9 mouse cellular contexts compared by ENCODE assay signal in genomic region chr5:118737548-118737947, GRCm38 (mm10).
DNase-seq lines count a peak whose midpoint lies in the region; ATAC-seq and TF ChIP-seq lines count a peak whose summit lies in the region.
"Had no signal": no experiment of that assay in that cellular context is flagged by ENCODE, and none has a peak within 500 bp of the region (broad histone marks: within the 10 kb centered on the region; RNA-seq: fewer than 3 reads in every experiment).

No protein-coding gene starts in this region.

- H3ac ChIP-seq in C2C12 (ENCODE audit: control insufficient read depth, insufficient read length, low read depth), result no peak overlapping the region

- H3K4me1 ChIP-seq in heart, embryonic 10.5 days, result no peaks in the 10 kb centered on the region
- H3K4me1 ChIP-seq: embryonic facial prominence, embryonic 15.5 days had no signal

- H3K27ac ChIP-seq in heart, embryonic 10.5 days, result no peak overlapping the region
- H3K27ac ChIP-seq: embryonic facial prominence, embryonic 15.5 days had no signal

- ATAC-seq in erythroblast, adult 5-6 weeks (replicated peaks; ENCODE audit: low FRiP score, poor library complexity, severe bottlenecking), result peak; percentile 69

- no peaks in the 10 kb centered on the region for H3K79me3 ChIP-seq in C2C12 (ENCODE audit: low read depth)

- H3K36me3 ChIP-seq in heart, embryonic 10.5 days, result peaks cover 78% of the 10 kb centered on the region
- H3K36me3 ChIP-seq in C2C12 (ENCODE audit: control insufficient read depth, insufficient read depth), result peaks cover 33% of the 10 kb centered on the region
- peaks cover 28% of the 10 kb centered on the region for H3K36me3 ChIP-seq in splenic B cell, adult 2 months (ENCODE audit: control insufficient read depth, insufficient read depth, low read length, poor library complexity, severe bottlenecking)

- no peak overlapping the region for H3K4me3 ChIP-seq in heart, embryonic 10.5 days
- H3K4me3 ChIP-seq in C2C12 (ENCODE audit: insufficient read depth, poor library complexity, severe bottlenecking), result no peak overlapping the region
- H3K4me3 ChIP-seq: embryonic facial prominence, embryonic 15.5 days had no signal

- DNase-seq in heart, adult 9 months (ENCODE audit: low spot score in 2 of 2), result peak; percentile 15 to 43
- no peak for DNase-seq in heart, embryonic 10.5 days (ENCODE audit: low spot score)
- peak; percentile 50 for DNase-seq in adrenal gland, adult 2 months
- peak; percentile 30 to 60 for DNase-seq in kidney, adult 8-10 months
- peak; percentile 86 for DNase-seq in lung, postnatal 36 days
- DNase-seq in splenic B cell, adult 2 months (ENCODE audit: low read depth, low spot score), result peak; percentile 76

- 42% methylated on average over 1 of the region's 1 CpGs for WGBS in heart, embryonic 10.5 days

- H3K9me3 ChIP-seq in heart, embryonic 10.5 days, result peaks cover 7% of the 10 kb centered on the region
- H3K9me3 ChIP-seq: embryonic facial prominence, embryonic 15.5 days had no signal

- peak; percentile 36 for TF ChIP-seq CTCF in C2C12 (IDR thresholded peaks at IDR 0.05; ENCODE audit: control insufficient read depth, insufficient read depth, insufficient read length)

- no peaks in the 10 kb centered on the region for H3K27me3 ChIP-seq in heart, embryonic 10.5 days (ENCODE audit: insufficient read depth, poor library complexity, severe bottlenecking)
- no peaks in the 10 kb centered on the region for H3K27me3 ChIP-seq in C2C12 (ENCODE audit: control insufficient read depth, insufficient read depth, insufficient read length)
- H3K27me3 ChIP-seq in splenic B cell, adult 2 months (ENCODE audit: control insufficient read depth, insufficient read depth, low read length, poor library complexity, severe bottlenecking), result no peaks in the 10 kb centered on the region
- H3K27me3 ChIP-seq: embryonic facial prominence, embryonic 15.5 days had no signal

- H3K79me2 ChIP-seq in C2C12 (ENCODE audit: control insufficient read depth, insufficient read depth), result no peaks in the 10 kb centered on the region

TF ChIP-seq in C2C12, 6 proteins besides CTCF, POLR2A, EP300 and RAD21:
- TF ChIP-seq CEBPB (IDR thresholded peaks at IDR 0.05; ENCODE audit: low read depth), result no peak
- no peak for TF ChIP-seq FOSL1 (IDR thresholded peaks at IDR 0.05; ENCODE audit: insufficient read depth, low read length, poor library complexity, severe bottlenecking)
- TF ChIP-seq MYOG (IDR thresholded peaks at IDR 0.05; ENCODE audit: control insufficient read depth, extremely low read depth, insufficient read length), result no peak
- no peak for TF ChIP-seq MAX (IDR thresholded peaks at IDR 0.05)
- no peak for TF ChIP-seq MYOD1 (IDR thresholded peaks at IDR 0.05; ENCODE audit: control insufficient read depth, insufficient read length, low read depth)
- no peak for TF ChIP-seq USF1 (IDR thresholded peaks at IDR 0.05; ENCODE audit: low read depth)
TF ChIP-seq in C2C12: peak in this region for 0.
